Mouse (Mus musculus): Measurements from ENCODE around the gene Wdr54.

Wdr54 gene

GRCm38 (mm10) chr6:83156259-83156684, at the start of gene Wdr54, which contains the start of gene 1700003E16Rik:
Gene Wdr54 (minus strand): TSS chr6:83156397.
Gene 1700003E16Rik (plus strand): TSS chr6:83156404.
- DNase-seq = peak; percentile 78

- no peak for DNase-seq
Measured at GRCm38 (mm10) chr6:83205851-83206250, 49.7 kb upstream of the Wdr54 start.

GRCm38 (mm10) chr6:83203320-83203719, 47.1 kb upstream of the Wdr54 start:
- DNase-seq = no peak

GRCm38 (mm10) chr6:83197345-83198004, 41.3 kb upstream of the Wdr54 start:
- peak; percentile 63 for DNase-seq

- no peak for DNase-seq
Measured at GRCm38 (mm10) chr6:83193571-83193970, 37.4 kb upstream of the Wdr54 start.

GRCm38 (mm10) chr6:83186946-83187345, 30.7 kb upstream of the Wdr54 start:
- DNase-seq = no peak

- peak; percentile 95 for DNase-seq
Measured at GRCm38 (mm10) chr6:83185895-83186861, 30.0 kb upstream of the Wdr54 start.

GRCm38 (mm10) chr6:83184858-83185435, 28.8 kb upstream of the Wdr54 start:
- no peak for DNase-seq

- DNase-seq = no peak
Measured at GRCm38 (mm10) chr6:83180605-83181004, 24.4 kb upstream of the Wdr54 start.

- peak; percentile 69 for DNase-seq
Measured at GRCm38 (mm10) chr6:83179390-83180117, 23.4 kb upstream of the Wdr54 start.

GRCm38 (mm10) chr6:83175996-83176395, 19.8 kb upstream of the Wdr54 start:
- DNase-seq = no peak

GRCm38 (mm10) chr6:83172240-83172920, 16.2 kb upstream of the Wdr54 start:
- peak; percentile 75 for DNase-seq

- DNase-seq = no peak
Measured at GRCm38 (mm10) chr6:83171063-83171462, 14.9 kb upstream of the Wdr54 start.

GRCm38 (mm10) chr6:83169872-83170271, 13.7 kb upstream of the Wdr54 start:
- DNase-seq = no peak

GRCm38 (mm10) chr6:83166243-83166630, 10.0 kb upstream of the Wdr54 start:
- no peak for DNase-seq

- DNase-seq = peak; percentile 93
Measured at GRCm38 (mm10) chr6:83165607-83166242, 9.5 kb upstream of the Wdr54 start, which contains the start of gene Dctn1. Gene Dctn1 (plus strand): TSS chr6:83165920.

- DNase-seq = no peak
Measured at GRCm38 (mm10) chr6:83165026-83165606, 8.9 kb upstream of the Wdr54 start.

- DNase-seq = no peak
Measured at GRCm38 (mm10) chr6:83162701-83163100, 6.5 kb upstream of the Wdr54 start.

- DNase-seq = no peak
Measured at GRCm38 (mm10) chr6:83161921-83162641, 5.9 kb upstream of the Wdr54 start.

- DNase-seq = no peak
Measured at GRCm38 (mm10) chr6:83161442-83161841, 5.2 kb upstream of the Wdr54 start.

Measured in layer of hippocampus, adult 9-11 months (tissue).